In genomic region chr19:15904734-15905133, GRCm38 (mm10) we compare ENCODE assay signal across 9 mouse cellular contexts. TPM values are rescaled to one million over a fixed set of nuclear protein-coding genes. Genes with fewer than 3 reads are reported as not detected.
A peak's percentile ranks its signal among the peaks of the same experiment; 100 is the strongest.
DNase-seq lines count a peak whose midpoint lies in the region; ATAC-seq lines count a peak whose summit lies in the region.
"Had no signal": no experiment of that assay in that cellular context is flagged by ENCODE, and none has a peak within 500 bp of the region (broad histone marks: within the 10 kb centered on the region; RNA-seq: fewer than 3 reads in every experiment).

No protein-coding gene starts in this region.

- peak; percentile 28 for DNase-seq in kidney, adult 18-20 months
- DNase-seq in kidney, postnatal 4 days = no peak
- DNase-seq in 416B (ENCODE audit: low read depth) = peak; percentile 24
- DNase-seq in brain, adult 2 months (ENCODE audit: low read depth, low spot score) = peak; percentile 11
- DNase-seq in liver, embryonic 11.5 days (ENCODE audit: low spot score) = no peak
- DNase-seq in neural tube, embryonic 10.5 days (ENCODE audit: extremely low spot score, low spot score) = no peak
- DNase-seq in layer of hippocampus, postnatal 14 days (ENCODE audit: low spot score in 2 of 2) = no peak
- DNase-seq: cerebellum, adult 8-10 months had no signal

- H3K27ac ChIP-seq in liver, embryonic 11.5 days (ENCODE audit: low read depth, low read length) = peak overlapping the region; percentile 52; the same call in 1 of the 2 replicates
- H3K27ac ChIP-seq: macrophage had no signal

- no peak overlapping the region for H3K9ac ChIP-seq in liver, embryonic 11.5 days (ENCODE audit: low read depth, low read length)

- H3K4me2 ChIP-seq in liver, embryonic 11.5 days = no peak overlapping the region

- no peak overlapping the region for H3K4me3 ChIP-seq in liver, embryonic 11.5 days (ENCODE audit: low read depth, low read length)

- peaks cover 21% of the 10 kb centered on the region for H3K36me3 ChIP-seq in liver, embryonic 11.5 days (ENCODE audit: control insufficient read depth, insufficient read depth, low read length)

- H3K4me1 ChIP-seq in liver, embryonic 11.5 days (replicated peaks; ENCODE audit: control insufficient read depth, insufficient read depth, low read length) = no peaks in the 10 kb centered on the region

- WGBS in liver, embryonic 11.5 days = 75% methylated on average over 4 of the region's 4 CpGs

- no peaks in the 10 kb centered on the region for H3K9me3 ChIP-seq in liver, embryonic 11.5 days (ENCODE audit: control insufficient read depth, low read length)

- ATAC-seq in liver, embryonic 11.5 days (replicated peaks; ENCODE audit: low FRiP score) = peak; percentile 46

- no peaks in the 10 kb centered on the region for H3K27me3 ChIP-seq in liver, embryonic 11.5 days (replicated peaks; ENCODE audit: control insufficient read depth, insufficient read depth, low read length)

RNA-seq across cellular contexts. Expression of gene Psat1, which starts 42.4 kb away (rescaled TPM):
- polyA plus RNA-seq in liver, embryonic 11.5 days (2014; fragmentation: Nextera tagmentation; extraction: Ambion mirVana) = 264 and 315 TPM in 2 replicates
- 100 to 1,000 TPM; 117 to 123 TPM for total RNA-seq in layer of hippocampus, postnatal 14 days (2021)

Comparison
In these comparisons a context has a peak if more than half of its experiments do, and no peak if none do; other contexts are left out.
1. DNase-seq: peak in kidney, adult 18-20 months (single experiment), 416B (single experiment) and brain, adult 2 months (single experiment); none in kidney, postnatal 4 days (0 of 2), liver, embryonic 11.5 days (single experiment), neural tube, embryonic 10.5 days (single experiment) and layer of hippocampus, postnatal 14 days (0 of 2).